Mouse (Mus musculus) testis, adult 2 months (tissue): ENCODE measurements around the gene Gm28635. TPM values are rescaled to one million over a fixed set of nuclear protein-coding genes. Genes with fewer than 3 reads are reported as not detected.

ENCODE experiments used
- H3K27ac ChIP-seq: fragments of 200-500 bp; 2 replicates; pipeline ENCODE4 v1.5.1; 2012; ENCODE audit warnings: low read depth, low read length; ENCODE audit not compliant: control insufficient read depth, insufficient read depth
- H3K27me3 ChIP-seq: fragments of 200-500 bp; 2 replicates; pipeline ENCODE4 v1.6.1; 2012; ENCODE audit warnings: mild to moderate bottlenecking, low read length, moderate library complexity; ENCODE audit not compliant: control insufficient read depth, insufficient read depth
- H3K36me3 ChIP-seq: fragments of 200-500 bp; 2 replicates; pipeline ENCODE4 v1.6.1; 2012; ENCODE audit warnings: mild to moderate bottlenecking, low read length; ENCODE audit not compliant: control insufficient read depth, insufficient read depth
- H3K4me1 ChIP-seq: fragments of 200-500 bp; 2 replicates; pipeline ENCODE4 v1.6.1; 2012; ENCODE audit warnings: low read length; ENCODE audit not compliant: control insufficient read depth, insufficient read depth
- H3K4me3 ChIP-seq: fragments of 200-500 bp; 2 replicates; pipeline ENCODE4 v1.5.1; 2012; ENCODE audit warnings: low read depth, mild to moderate bottlenecking, low read length, moderate library complexity, mixed read lengths; ENCODE audit not compliant: control insufficient read depth
- CTCF ChIP-seq: fragments of 200-500 bp; IDR thresholded peaks from 2 replicates; pipeline ENCODE4 v1.5.1; 2012; ENCODE audit warnings: low read depth, mild to moderate bottlenecking, inconsistent platforms, low read length, moderate library complexity; ENCODE audit not compliant: control insufficient read depth, insufficient read depth, insufficient replicate concordance
- POLR2A ChIP-seq: fragments of 200-500 bp; IDR thresholded peaks from 2 replicates; pipeline ENCODE4 v1.6.1; 2012; ENCODE audit warnings: low read depth, mild to moderate bottlenecking, inconsistent platforms, low read length, moderate library complexity; ENCODE audit not compliant: control insufficient read depth
- polyA plus RNA-seq: library from polyadenylated mRNA; depleted of rRNA; stranded (reverse); fragments of >200 nt; gene quantifications from 2 replicates; pipeline ENCODE4 v1.2.3, GENCODE M21; 2012

Gm28635 gene
- polyA plus RNA-seq, 1 experiment = not detected

DNA sequence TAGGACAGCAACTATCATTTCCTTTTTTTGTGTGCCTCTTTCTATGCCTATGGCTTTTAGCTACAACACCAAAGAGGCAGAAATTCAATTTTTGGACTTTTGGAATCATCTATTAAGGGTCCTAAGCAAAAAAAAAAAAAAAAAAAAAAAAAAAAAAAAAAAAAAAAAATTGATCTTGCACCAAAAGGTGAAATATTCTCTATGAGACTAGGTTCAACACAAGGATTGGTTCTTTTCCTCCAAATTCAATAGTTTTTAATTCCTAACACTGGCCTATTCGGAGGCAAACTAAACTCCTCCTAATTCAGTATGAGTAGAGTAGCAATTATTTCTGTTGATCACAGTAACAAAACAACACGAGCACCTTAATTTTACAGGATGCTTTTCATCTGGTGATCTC is 34.1 kb upstream of the Gm28635 start:
- Histone ChIP-seq H3K4me1 (peaks cover 1% of the 10 kb centered on the region; the same call in 1 of the 2 replicates), H3K36me3 (peaks cover 4% of the 10 kb centered on the region), H3K27me3 (no peaks in the 10 kb centered on the region), H3K27ac (no peak overlapping the region), H3K4me3 (no peak overlapping the region)
- TF ChIP-seq POLR2A = no peak
- no peak for TF ChIP-seq CTCF

DNA sequence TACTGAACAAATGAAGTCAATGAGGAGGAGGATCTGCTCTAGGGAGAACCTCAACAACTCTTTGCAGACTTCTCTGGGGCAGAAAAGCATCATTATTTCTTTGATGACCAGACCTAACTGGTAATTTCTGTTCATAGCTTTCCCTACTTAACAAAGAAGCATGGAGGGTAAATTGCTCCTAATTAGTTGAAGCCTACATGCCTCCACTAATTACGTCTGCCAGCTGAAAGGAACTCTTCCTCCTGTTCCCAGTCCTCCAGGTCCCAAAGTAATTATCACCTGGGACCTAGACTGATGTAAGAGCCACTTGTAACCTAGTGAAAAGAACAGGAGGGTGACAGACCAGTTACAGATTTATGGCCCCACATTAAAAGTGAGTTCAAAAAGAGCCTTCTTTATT is 29.7 kb upstream of the Gm28635 start:
- H3K4me3 ChIP-seq = no peak overlapping the region
- TF ChIP-seq CTCF = no peak
- no peaks in the 10 kb centered on the region for H3K4me1 ChIP-seq
- H3K36me3 ChIP-seq = peaks cover 4% of the 10 kb centered on the region
- no peak overlapping the region for H3K27ac ChIP-seq
- no peaks in the 10 kb centered on the region for H3K27me3 ChIP-seq

DNA sequence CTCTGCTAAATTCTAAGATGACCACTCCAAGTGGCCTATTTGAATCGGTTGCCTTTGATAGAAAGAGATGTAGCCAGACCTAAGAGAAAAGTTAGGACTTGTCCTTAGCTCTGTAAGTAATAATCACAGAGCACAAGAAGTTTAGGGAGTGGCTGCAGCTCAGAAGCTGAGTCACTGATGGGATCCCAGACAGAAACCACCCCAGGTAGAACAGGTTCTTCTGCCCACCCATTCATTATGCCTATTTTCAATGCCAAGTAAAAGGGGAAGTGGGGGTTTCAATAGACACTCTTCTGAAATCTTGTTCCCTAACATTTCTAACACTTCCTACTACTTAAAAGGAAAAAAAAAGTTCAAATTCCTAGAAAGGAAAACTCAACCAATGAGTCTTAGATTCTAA is 27.5 kb upstream of the Gm28635 start:
- TF ChIP-seq POLR2A = no peak
- Histone ChIP-seq H3K27ac (no peak overlapping the region), H3K27me3 (no peaks in the 10 kb centered on the region), H3K36me3 (peaks cover 4% of the 10 kb centered on the region), H3K4me1 (no peaks in the 10 kb centered on the region), H3K4me3 (no peak overlapping the region)

DNA sequence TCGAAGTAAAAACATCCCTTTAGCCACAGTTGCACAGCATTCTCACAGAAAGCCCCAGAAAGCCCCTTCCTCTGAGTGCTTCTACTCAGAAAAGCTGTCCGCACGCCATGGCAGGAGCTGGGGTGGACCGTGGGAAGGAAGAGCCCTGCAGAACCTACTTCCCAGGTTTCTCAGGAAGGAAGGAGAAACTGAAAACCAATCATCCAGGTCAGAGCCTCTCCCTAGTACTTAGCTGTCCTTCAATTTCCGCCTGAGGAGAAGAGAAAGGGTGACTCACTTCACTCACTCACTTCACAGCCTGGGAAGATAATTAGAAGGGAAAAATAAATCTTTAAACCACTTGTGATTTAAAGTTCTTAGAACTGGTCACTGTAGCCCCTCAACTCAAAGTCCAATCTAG is 26.5 kb upstream of the Gm28635 start:
- Histone ChIP-seq H3K4me1 (no peaks in the 10 kb centered on the region), H3K27me3 (no peaks in the 10 kb centered on the region), H3K4me3 (no peak overlapping the region), H3K27ac (no peak overlapping the region), H3K36me3 (peaks cover 1% of the 10 kb centered on the region; the same call in 1 of the 2 replicates)
- no peak for TF ChIP-seq CTCF
- TF ChIP-seq POLR2A = no peak

DNA sequence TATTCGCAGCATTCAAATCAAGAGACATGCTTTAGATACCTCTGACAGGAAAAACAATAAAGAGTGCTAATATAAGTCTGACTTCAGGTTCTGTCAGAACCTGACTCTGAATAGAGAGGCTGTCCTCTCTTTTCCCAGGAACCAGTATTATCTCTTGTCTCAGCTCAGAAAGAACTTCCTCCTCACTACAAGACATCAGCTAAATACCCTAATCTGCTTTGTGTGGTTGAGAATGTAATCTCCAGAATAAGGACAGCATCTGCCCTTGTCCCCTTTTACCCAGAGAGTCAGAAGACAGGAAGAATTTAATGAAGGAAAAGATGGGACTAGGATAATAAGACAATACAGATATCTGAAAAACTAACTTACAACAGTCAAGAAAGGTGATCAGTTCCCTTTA is 25.7 kb upstream of the Gm28635 start:
- TF ChIP-seq POLR2A = no peak
- TF ChIP-seq CTCF = no peak
- Histone ChIP-seq H3K27me3 (no peaks in the 10 kb centered on the region), H3K27ac (no peak overlapping the region), H3K4me3 (no peak overlapping the region), H3K4me1 (no peaks in the 10 kb centered on the region), H3K36me3 (peaks cover 1% of the 10 kb centered on the region; the same call in 1 of the 2 replicates)

DNA sequence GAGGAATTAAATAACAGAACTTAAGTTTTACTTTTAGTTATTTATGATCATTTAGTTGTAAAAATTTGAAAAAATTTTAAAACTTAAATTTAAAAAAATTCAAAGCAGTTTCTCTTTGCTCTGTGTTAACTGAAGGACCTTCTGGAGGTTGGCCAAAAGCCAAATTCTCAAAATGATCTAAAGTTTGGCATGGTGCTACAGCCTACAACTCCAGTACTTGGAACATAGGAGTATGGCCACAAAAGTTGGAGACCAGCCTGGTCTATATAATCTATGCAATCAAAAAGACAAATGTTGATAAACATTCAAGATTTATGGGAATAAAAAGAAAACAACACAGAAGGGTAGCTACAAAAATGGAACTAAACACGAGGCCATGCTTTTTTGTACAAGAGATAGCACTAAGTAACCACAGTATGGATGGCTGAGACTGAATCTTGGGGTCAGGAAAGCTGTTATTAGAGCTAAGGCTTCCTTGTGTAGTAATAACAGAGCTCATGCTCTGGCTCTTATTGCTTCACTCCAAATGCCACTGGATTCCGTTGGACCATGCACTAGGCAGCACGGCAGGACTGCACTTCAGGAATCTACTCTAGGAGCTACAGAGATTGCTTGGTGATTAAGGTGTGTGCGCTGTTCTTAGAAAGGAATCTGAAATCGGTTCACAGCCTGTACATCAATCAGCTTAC is 17.3 kb upstream of the Gm28635 start:
- H3K27ac ChIP-seq = no peak overlapping the region
- TF ChIP-seq CTCF = no peak
- no peak for TF ChIP-seq POLR2A
- H3K4me3 ChIP-seq = no peak overlapping the region
- H3K36me3 ChIP-seq = peaks cover 6% of the 10 kb centered on the region
- no peaks in the 10 kb centered on the region for H3K4me1 ChIP-seq
- H3K27me3 ChIP-seq = no peaks in the 10 kb centered on the region

DNA sequence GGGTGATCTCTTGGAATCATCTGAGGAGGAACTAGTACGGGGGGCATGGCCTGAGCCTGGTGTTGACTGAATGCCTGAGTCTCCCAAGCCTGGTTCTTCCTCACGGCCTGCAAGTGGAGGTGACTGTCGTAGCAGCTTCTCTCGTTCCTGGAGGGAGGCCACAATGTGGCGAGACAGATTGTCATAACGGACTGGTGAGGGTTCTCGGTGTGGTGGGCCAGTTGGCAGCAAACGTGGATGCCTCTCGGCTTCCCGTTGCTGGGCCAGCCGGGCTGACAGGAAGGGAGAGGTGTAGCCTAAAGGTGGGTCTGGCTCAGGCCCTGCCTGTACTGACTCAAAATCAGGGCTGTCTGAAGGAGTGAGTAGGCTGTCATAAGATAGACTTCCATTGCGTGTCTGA is 12.2 kb upstream of the Gm28635 start:
- Histone ChIP-seq H3K36me3 (peaks cover 4% of the 10 kb centered on the region), H3K4me3 (no peak overlapping the region), H3K4me1 (no peaks in the 10 kb centered on the region), H3K27ac (no peak overlapping the region), H3K27me3 (no peaks in the 10 kb centered on the region)
- no peak for TF ChIP-seq POLR2A
- TF ChIP-seq CTCF = no peak
